Mouse (Mus musculus) 3134 (cell line): Measurements from ENCODE around the gene Gm3488.
"Not testable (repeated sequence)": the region's sequence is repeated elsewhere in the genome, so short reads cannot be mapped to it uniquely, and the experiment has no call there.

Experiments used
- DNase-seq: peaks from one replicate; pipeline ENCODE4 v3.0.0-alpha.2; 2011; ENCODE audit warnings: low spot score; ENCODE audit not compliant: insufficient read length; ENCODE audit errors: extremely low read depth

The Gm3488 gene

DNA sequence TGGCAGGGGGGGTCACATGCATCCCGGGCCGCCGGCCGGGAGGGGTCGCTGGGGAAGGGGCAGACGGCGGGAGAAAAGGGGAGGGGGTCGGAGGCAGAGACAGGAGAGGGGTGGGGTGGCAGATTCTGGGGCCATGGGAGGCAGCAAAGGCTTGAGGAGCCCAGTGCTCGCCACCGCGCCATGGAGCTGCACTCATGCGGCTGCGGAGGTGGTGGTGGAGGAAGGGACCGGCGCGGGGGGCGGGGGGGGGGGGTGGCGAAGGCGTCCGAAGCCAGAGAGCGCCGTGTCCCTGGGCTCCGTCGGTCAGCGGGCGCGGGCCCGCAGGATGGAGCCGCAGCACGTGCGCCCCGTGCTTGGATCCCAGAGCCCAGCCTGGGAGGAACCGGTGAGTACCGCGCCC is at the start of gene Gm3488:
TSS of gene Gm3488 (plus strand) at position 301 of the 400 bp plus-strand sequence.
- not testable (repeated sequence) for DNase-seq

- not testable (repeated sequence) for DNase-seq
Measured at GRCm38 (mm10) chr14:5455367-5455766, 46.1 kb upstream of the Gm3488 start, which contains the start of gene Gm3194. Gene Gm3194 (minus strand): TSS chr14:5455467.

GRCm38 (mm10) chr14:5460469-5460868 is 41.0 kb upstream of the Gm3488 start:
- DNase-seq: not testable (repeated sequence)

DNA sequence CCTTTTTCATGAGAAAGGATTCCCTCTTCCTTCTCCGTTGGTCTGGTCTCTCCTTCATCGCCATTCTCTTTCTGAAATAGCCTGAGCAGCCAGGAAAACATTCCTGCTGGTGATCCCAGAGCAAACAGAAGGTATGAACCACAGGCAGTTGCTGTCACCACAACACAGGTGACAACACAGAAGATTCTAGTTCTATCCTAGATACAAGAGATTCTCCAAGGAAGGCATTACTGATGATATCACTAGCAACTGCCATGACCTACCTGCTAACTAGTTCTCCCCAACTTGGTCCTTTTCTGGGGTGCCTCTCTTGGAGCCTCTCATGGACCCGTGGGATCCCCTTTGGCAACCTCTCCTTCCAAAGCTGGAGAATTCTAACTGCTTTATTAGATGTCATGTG is 23.7 kb upstream of the Gm3488 start, which contains the start of gene Gm8246:
TSS of gene Gm8246 (minus strand) at position 101 of the 400 bp plus-strand sequence.
- DNase-seq: not testable (repeated sequence)

GRCm38 (mm10) chr14:5483907-5484306 is 17.6 kb upstream of the Gm3488 start, which contains the start of gene Gm3187:
Gene Gm3187 (plus strand): TSS chr14:5484207.
- DNase-seq: not testable (repeated sequence)

DNA sequence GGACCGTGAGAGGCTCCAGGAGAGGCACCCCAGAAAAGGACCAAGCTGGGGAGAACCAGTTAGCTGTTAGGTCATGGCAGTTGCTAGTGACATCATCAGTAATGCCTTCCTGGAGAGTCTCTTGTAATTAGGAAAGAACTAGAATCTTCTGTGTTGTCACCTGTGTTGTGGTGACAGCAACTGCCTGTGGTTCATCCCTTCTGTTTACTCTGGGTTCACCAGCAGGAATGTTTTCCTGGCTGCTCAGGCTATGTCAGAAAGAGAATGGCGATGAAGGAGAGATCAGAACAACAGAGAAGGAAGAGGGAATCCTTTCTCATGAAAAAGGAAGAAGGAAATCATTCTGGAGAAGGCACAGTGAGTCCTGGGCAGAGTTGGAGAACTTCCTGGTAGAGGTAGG is 36.7 kb downstream of the Gm3488 start, which contains the start of gene Gm3532:
TSS of gene Gm3532 (plus strand) at position 301 of the 400 bp plus-strand sequence.
- DNase-seq: not testable (repeated sequence)
